Mouse (Mus musculus): ENCODE data around the gene Clpx. TPM values are rescaled to one million over a fixed set of nuclear protein-coding genes. Genes with fewer than 3 reads are reported as not detected.
A peak's percentile ranks its signal among the peaks of the same experiment; 100 is the strongest.
"Not testable (repeated sequence)": the region's sequence is repeated elsewhere in the genome, so short reads cannot be mapped to it uniquely, and the experiment has no call there.

Gene Clpx
- total RNA-seq, 2 experiments from 2014 or later: 90.7 to 99.9 TPM

DNA sequence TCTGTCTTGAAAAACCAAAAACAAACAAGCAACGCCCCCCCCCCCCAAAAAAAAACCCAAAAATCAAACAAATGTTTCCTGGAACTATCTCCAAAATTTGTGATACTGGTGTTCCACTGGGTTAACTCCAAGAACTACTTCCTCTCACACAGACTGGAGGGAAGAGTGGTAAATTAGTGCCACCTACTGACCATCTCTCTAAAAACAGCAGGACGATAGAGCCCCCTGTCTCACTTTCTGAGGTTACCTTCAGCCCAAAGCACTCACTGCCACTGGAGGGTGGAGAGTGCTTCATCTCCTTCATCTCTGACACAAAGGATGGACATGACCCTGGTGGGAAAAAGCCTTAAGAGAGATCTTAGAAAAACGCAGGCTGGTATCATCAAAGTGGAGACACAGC, 10.8 kb upstream of the Clpx start:
- DNase-seq: peak in 1 of 2 experiments; percentile 50
- intact Hi-C loops (cut with DNase I): loop anchor here (2.0 kb wide), 3 partner anchors 54 to 150 kb away; partner anchors contain the start of gene Parp16

DNA sequence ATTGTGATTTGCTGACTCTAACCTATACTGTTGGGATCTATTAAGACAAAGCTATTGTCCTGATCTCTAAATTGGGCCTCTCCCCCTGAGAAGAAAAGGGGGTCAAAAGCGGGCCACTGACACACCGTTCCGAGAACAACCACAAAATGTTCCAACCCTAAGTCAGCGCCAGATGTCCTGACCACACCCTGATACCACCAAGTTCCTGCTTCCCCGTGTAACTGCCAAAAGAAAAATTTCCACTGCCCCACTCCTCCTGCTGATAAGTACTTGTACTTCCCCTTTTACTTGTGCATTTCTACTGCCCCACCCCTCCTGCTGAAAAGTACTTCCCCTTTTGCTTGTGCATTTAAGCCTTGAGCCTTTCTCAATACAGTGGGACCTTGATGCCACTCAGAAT, 5.8 kb upstream of the Clpx start:
- intact Hi-C loops (cut with DNase I); DNase-seq: not testable (repeated sequence)

DNA sequence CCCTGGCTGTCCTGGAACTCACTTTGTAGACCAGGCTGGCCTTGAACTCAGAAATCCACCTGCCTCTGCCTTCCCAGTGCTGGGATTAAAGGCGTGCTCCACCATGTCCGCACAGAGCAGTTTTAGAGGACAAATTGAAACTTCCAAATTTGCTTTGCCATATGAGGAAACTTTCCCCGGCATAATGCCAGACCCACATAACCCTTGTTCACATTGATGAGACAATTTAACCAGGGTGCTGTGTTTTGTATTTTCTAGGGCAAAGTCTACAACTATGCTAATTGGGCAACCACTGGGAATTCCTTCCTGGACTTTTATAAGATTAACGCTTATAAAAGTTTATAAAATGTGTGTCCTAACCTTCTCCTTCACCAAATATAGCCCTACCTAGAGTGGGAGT, 4.1 kb upstream of the Clpx start:
- intact Hi-C loops (cut with DNase I): no loop called here
- DNase-seq: no peak

DNA sequence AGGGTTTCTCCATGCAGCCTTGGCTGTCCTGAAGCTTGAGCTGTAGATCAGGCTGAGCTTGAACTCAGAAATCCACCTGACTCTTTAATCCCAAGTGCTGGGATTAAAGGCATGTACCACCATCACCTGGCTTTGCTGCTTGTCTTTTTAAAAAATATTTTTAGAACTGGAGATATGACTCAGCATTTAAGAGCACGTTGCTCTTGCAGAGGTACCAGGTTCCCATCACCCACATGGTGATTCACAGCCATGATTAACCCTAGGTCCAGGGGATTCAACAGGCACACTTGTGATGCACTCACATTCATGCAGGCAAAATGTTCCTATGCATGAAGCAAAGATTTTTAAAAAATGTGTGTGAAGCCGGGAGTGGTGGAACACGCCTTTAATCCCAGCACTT, 1.6 kb upstream of the Clpx start:
- intact Hi-C loops (cut with DNase I): no loop called here
- no peak for DNase-seq

DNA sequence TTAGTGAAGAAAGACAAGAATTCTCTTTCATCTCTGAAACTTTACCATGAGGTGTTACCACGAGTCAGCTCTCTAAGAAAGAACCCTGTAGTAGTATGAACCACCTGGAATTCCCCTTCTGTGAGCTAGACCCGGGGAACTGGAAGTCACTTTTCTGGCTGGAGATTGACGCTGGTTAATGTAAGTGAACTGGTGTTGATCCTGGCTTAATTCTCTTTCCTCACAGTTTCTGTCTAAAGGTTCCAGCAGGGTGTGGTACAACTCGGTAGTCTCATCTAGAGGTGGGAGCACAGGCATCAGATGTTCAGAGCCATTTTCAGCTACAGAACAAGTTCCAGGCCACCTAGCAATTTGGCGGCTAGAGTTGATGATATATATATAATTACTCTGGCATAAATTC, 941 bp upstream of the Clpx start:
- intact Hi-C loops (cut with DNase I): no loop called here
- no peak for DNase-seq

DNA sequence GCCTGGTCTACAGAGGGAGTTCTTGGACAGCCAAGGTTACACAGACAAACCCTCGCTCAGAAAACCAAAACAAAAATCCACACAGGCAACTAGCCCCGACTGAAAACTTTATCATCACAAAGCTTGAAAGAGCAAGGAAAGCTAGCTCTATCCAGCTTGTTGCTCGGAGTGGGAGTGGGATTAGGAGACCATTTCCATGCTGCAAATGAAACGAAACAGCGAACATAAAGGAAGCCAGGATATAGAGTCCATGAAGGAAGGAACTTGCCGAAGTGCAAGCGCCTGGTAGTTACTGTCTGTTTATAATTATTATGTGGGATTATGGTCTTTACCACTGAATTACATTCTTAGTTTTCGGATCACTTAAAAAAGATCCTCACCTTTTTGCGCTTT, 484 bp upstream of the Clpx start:
- intact Hi-C loops (cut with DNase I): no loop called here
- DNase-seq: peak in 1 of 2 experiments; percentile 12

DNA sequence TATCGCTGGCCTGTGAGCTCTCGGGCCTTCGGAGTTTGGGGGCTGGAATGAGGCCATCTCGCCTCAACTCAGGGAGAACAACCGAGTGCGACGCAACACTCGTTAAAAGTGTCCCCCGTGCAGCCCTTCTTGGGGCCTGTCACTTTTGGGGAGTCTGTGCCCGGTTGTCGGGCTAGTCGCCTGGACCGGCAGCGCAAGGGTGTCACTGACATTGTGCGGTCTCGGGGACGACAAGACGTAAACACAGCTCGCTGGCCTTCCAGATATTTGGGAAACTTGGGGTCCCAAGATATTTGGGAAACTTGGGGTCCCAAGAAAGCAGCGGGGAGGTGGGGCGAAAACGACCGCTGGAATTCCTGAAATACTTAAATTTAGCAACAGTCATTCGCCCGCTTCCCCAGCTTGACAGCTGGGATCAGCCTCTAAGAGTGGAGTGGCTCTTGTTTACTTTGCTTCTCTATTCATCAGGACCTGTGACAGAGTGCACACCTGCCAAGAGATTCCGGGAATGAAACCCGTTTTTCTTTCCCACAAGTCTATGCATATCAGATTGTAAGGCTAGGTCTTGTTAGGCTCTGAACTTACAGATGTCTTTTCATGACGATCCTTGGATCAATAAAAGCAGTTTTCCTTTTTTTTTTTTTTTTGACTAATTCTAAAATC, 787 bp downstream of the Clpx start:
- intact Hi-C loops (cut with DNase I): no loop called here
- DNase-seq: peak in 1 of 2 experiments; percentile 9

DNA sequence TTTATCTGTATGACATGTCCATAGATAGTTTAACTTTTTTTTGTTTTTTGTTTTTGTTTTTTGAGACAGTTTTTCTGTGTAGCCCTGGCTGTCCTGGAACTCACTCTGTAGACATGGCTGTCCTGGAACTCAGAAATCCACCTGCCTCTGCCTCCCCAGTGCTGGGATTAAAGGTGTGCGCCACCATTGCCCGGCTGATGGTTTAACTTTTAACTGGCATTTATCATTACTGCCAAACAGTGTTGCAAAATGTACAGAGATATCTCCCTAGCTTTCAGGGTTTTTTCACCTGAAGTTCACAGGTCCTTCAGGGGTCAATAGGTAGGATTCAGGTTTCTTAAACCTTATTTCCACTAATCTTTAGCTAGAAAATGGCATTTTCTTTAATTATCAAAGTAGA, 3.0 kb downstream of the Clpx start:
- DNase-seq: no peak
- intact Hi-C loops (cut with DNase I): no loop called here

DNA sequence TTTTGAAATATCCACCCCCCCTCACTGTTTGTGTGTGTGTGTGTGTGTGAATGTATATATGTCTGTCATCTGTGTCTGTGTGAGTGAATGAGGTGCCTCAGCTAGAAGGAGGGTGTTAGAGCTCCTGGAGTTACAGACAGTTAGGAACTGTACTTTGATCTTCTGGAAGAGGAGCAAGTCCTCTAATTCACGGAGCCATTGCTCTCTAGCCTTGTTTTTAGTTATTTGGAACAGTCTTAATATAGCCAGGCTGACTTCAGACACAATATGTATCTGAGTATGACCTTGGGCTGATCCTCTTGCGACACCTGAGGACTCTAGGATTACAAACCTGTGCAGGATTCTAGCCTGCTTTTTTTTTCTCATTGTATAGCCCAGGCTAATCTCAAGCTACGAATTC, 4.7 kb downstream of the Clpx start:
- DNase-seq: no peak
- intact Hi-C loops (cut with DNase I): no loop called here

DNA sequence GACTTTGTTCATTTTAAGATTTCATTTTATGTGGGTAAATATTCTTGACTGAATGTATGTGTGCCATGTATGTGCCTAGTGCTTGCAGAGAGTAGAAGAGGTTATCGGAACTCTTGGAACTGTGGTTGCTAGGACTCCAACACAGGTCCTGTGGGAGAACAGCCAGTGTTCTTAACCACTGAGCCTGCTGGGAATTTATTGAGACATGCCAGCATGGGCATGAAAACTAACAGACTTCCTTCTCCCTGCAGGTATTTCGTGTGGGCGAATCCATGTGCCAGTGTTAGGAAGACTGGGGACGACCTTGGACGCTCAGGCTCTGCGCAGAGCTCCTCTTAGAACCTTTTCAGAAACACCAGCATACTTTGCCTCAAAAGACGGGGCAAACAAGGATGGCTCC, 5.6 kb downstream of the Clpx start:
- intact Hi-C loops (cut with DNase I): no loop called here
- DNase-seq: no peak

DNA sequence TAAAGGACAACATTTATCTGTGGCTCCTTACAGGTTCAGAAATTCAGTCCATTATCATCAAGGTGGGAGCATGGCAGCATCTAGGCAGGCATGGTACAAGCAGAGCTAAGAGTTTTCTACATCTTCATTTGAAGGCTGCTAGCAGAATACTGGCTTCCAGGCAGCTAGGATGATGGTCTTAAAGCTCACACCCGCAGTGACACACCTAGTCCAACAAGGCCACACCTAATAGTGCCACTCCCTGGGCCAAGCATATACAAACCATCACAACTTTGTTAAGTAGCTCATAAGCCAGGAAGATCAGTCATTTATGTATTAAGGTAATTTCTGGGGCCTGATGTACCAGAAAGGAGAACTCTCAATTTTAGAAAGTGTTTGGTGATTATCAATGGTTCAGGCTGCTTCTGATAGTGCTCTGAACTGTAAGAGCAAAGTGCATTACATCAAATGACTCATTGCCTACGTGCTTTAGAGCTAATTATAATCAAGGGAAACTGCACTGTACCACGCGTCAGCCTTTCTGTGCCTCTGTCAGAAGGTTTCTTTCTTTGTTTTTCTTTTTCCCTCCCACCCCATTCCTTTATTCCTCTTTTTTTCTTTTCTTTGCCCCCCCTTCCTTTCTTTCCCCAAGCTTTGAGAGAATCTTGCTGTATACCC, 8.4 kb downstream of the Clpx start:
- intact Hi-C loops (cut with DNase I): no loop called here
- DNase-seq: no peak

DNA sequence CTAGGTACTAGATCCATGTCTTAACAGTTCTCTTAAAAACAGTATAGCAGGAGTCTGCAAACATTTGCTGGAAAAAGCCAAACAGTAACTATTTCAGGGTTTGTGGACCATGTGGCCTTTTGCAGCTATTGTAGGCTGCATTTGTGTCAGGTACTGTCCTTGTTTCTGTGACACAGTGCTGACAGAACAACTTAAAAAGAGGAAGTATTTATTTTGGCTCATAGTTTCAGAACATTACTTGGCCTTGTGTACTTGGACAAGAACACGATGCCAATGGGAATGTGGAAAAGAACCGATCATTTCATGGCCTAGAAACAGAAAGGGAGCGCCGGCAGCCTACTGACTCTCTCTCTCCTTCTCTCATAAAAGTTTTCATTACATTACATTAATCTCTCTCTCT, 9.5 kb downstream of the Clpx start:
- intact Hi-C loops (cut with DNase I): no loop called here
- DNase-seq: no peak

DNA sequence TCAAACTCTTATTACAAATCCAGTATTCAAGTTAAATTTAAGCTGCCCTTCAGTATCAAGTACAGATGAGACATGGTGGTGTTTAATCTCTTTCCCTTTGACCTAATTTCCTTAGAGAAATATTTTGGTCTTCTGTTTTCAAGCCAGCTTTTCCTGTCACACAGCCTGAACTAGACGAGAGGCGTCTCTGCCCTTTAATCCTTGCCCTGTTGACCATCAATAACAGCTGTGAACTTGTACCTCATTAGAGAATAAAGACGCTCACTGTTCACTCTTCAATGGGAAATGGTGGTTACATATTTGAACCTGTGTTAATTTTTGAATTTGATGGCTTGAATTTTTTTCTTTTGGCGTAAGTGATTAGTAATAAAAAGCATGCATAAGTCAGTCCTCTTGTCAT, 10.2 kb downstream of the Clpx start:
- intact Hi-C loops (cut with DNase I): no loop called here
- DNase-seq: no peak

DNA sequence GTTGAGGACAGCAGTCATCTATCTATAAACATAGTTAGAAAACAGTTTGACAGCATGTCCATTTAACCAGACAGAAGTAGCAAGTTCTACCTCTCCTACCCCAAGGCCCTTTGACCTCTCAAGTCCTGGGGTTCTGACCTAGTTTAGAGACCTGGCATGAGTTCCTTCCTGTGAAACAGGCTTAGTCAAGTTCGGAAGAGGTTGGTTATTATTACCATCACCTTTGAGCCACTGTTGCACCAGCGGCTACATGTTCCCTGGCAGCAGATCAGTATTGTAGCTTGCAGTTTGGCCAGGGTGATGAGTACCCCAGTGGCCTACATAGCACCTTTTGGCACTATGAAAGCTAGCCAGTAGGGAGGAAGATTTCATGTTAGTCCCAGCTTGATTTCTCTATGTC, 12.6 kb downstream of the Clpx start:
- peak in 1 of 2 experiments; percentile 19 for DNase-seq
- intact Hi-C loops (cut with DNase I): no loop called here

DNA sequence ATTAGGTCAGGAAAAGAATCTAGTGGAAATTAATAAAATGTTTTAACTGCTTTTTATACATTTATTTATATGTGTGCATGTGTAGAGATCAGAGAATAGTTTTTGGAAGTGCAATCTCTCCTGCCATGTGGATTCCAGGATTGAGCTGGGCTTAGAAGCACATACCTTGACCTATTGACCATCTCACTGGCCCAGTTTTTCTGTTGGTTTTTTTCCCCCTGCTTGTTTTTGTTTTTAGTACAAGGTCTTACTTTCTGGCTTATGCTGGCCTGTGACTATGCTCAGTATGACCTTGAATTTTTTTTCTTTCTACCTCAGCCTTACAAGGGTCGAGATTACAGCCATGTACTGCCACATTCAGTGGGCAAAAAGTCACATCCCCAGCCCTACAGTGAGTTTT, 14.0 kb downstream of the Clpx start:
- no peak for DNase-seq
- intact Hi-C loops (cut with DNase I): no loop called here

DNA sequence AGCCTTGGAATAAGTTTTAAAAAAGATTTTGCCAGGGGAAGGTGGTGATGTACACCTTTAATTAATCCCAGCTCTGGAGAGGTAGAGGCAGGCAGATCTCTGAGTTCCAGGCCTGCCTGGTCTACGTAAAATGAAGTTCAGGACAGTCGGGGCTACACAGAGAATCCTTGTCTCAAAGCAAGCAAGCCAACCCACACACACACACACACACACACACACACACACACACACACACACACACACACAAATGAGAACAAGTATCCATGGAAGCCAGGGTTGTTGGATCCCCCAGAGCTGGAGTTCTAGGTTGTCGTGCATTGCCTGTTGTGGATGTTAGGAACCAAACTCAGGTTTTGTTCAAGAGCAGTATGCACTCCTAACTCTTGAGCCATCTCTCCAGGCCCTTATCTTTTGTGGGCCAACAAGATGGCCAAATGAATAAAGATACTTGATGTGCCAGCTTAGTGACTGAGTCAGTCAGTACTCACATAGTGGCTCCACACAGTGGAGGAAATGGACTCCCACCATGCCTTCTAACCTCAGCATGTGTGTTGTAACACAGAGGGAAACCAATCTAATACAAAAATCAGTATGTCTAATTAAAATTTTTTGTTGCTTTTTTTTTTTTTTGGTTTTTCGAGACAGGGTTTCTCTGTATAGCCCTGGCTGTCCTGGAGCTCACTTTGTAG, 18.8 kb downstream of the Clpx start:
- no peak for DNase-seq
- intact Hi-C loops (cut with DNase I): loop anchor here (5.0 kb wide), 1 partner anchor 119 kb away; no protein-coding TSS in a partner anchor

DNA sequence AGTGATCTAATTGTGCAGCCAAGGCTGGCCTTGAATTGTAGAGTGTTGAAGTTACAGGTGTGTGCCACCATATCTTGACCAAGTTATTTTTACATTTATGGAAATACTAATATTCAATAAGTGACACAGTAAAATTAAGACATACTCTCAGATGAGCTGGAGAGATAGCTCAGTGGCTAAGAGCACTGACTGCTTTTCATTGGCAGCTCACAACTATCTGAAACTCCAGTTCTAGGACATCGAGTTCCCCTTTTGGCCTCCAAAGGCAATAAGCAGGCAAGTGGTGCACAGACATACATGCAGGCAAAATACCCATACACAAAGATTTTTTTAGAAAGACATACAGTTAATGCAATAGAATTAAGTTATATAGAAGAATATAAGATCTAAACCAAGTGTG, 19.8 kb downstream of the Clpx start:
- DNase-seq: no peak
- intact Hi-C loops (cut with DNase I): loop anchor here (5.0 kb wide), 1 partner anchor 118 kb away; no protein-coding TSS in a partner anchor

DNA sequence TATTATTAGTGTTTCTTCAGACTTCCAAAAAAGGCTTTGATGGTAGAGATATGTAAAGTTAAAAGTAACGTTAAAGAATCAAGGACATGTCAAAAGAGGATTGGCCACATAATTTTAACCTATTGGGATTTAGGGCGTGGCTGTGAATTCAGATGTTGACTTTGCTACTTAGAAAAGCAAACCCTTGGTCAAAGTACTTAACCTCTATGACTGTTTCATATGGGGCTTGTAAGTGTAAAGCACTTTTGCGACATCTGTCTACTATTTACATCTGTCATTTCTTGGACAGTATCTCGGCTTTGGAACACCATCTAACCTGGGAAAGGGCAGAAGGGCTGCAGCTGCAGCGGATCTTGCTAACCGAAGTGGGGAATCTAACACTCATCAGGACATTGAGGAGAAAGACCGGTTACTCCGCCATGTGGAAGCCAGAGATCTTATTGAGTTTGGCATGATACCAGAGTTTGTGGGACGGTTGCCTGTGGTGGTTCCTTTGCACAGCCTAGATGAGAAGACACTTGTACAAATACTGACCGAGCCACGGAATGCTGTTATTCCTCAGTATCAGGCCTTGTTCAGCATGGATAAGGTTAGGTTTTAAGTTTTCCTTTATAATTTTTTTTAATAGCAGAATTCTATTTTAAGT, 28.3 kb downstream of the Clpx start:
- intact Hi-C loops (cut with DNase I): no loop called here
- DNase-seq: no peak

DNA sequence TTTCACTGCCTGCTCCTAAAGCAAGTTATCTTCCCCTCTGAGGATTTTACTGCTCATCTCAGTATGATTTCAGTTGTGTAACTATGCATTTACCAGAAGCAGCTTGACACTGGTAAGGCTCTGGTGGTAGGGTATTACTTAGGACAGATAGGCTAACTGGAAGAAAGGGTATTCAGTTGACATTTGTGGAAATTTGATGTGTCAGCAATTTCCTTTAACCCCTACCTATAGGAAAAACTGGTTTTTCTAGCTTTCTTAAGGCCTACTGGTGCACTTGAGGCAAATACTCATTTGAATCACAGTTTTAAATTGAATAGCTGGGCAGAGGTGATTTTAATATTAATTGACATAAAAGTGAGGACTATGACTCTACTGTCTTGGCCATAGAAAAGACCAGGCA, 31.9 kb downstream of the Clpx start:
- no peak for DNase-seq
- intact Hi-C loops (cut with DNase I): no loop called here

DNA sequence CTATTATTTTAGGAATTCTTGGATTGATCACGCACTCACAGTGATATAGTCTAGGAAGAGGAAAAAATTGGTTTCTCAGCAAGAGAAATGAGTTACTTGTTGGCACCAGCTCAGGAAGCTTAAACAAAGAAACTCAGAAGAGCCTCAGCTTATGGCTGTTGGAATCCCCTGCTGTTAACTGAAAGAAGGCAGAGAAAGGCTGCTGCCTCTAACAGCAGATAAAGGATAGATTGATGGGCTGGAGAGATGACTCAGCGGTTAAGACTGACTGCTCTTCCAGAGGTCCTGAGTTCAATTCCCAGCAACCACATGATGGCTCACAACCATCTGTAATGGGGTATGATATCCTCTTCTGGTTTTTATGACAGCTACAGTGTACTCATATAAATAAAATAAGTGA, 33.3 kb downstream of the Clpx start:
- intact Hi-C loops (cut with DNase I): no loop called here
- no peak for DNase-seq

DNA sequence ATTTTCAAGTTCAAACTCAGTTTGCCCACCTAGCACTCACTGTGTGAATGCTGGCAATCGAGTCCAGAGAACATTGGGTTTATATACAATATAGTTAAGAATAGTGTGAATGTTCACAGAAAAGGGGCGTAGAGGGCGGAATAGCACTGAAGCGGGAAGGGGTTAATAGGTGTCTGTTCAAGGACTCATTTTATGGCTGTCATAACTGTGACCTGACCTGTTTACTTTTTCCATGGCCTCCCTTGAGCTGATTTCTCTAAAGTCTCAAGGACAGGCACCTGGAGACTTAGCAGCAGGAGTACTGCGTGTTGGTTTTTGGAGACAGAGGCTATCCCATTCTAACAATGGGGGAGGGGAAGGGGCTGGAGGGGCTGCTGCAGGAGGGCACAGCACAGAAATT, 39.9 kb downstream of the Clpx start:
- intact Hi-C loops (cut with DNase I): no loop called here
- no peak for DNase-seq

Measured in heart, postnatal 14 days (tissue).